Mouse (Mus musculus) brain, embryonic 14.5 days (tissue): ENCODE measurements around the gene Zfp457.
"Not testable (repeated sequence)": the region's sequence is repeated elsewhere in the genome, so short reads cannot be mapped to it uniquely, and the experiment has no call there.

Experiments
- CTCF ChIP-seq: fragments of 200-500 bp; IDR thresholded peaks from 2 replicates; pipeline ENCODE4 v1.5.1; 2012; ENCODE audit warnings: inconsistent platforms, mild to moderate bottlenecking, moderate library complexity, borderline replicate concordance; ENCODE audit not compliant: insufficient read depth, insufficient read length; ENCODE audit errors: extremely low read depth
- POLR2A ChIP-seq: fragments of 200-500 bp; IDR thresholded peaks from 2 replicates; pipeline ENCODE4 v1.6.1; 2012; ENCODE audit warnings: mild to moderate bottlenecking, inconsistent platforms, borderline replicate concordance; ENCODE audit not compliant: poor library complexity, insufficient read depth, insufficient read length, severe bottlenecking; ENCODE audit errors: extremely low read depth

GRCm38 (mm10) chr13:67269383-67270065 is 36.8 kb downstream of the Zfp457 start:
- TF ChIP-seq POLR2A, CTCF: not testable (repeated sequence)
